Mouse (Mus musculus) layer of hippocampus, adult 18-20 months (tissue): ENCODE measurements at regions not wholly inside any gene's neighbourhood (a gene's known extent, or its start where the extent isn't known, plus 50 kb on each side); places are given as distances from the start of the nearest gene placed in this dataset.

Experiments
- DNase-seq, 2 experiments: peaks; one replicate each; pipeline ENCODE4 v3.0.0; 2022; ENCODE audit warnings: low spot score in 2 of 2
- microRNA-seq, 2 experiments: library from miRNA; unstranded; fragments of <30 nt; microRNA quantifications; one replicate each; pipeline ENCODE4 v1.2.0; 2021

DNA sequence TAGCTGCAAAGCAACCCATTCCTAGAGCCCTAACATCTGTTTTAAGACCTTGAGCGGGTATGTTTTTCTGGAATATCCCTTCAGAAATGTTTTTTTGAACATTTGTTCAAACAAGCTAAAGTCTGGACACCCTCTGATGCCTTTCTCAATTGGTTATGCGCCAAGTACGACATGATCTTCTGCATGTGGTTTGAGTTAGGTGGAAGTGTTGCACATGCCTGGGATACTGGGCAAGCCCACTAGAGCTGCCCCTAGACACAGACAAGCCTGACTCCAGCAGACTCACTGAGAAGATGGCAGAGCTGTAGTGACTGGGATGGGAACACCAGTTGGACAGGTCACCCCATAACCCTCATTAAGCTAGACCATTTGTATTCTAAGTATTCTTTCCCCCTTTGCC lies 153.2 kb upstream of the Cypt2 start:
- DNase-seq = no peak

GRCm38 (mm10) chrX:105366284-105366683 lies 133.3 kb upstream of the Cypt2 start:
- DNase-seq = no peak

- DNase-seq = no peak
These were observed 131.6 kb upstream of the Cypt2 start for GRCm38 (mm10) chrX:105367979-105368378.

DNA sequence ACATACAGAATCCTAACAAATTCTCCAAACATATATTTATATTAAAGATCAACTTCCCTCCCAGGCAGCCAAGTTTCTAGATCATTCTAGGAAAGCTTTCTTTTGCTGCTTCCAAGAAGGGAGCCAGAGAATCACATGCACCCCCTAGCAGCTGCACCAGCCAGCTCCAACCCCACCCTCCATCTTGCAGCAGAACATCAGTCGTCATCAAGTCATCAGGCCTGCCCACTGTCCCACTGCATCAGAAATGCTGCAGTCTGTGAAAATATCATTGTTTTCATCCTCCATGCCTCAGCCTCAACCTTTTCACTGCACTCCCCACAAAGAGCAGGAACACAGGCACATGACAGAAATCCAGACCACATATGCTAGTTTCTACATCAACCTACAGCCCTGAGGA lies 109.1 kb upstream of the Cypt2 start:
- peak in 1 of 2 experiments; percentile 8 for DNase-seq

DNA sequence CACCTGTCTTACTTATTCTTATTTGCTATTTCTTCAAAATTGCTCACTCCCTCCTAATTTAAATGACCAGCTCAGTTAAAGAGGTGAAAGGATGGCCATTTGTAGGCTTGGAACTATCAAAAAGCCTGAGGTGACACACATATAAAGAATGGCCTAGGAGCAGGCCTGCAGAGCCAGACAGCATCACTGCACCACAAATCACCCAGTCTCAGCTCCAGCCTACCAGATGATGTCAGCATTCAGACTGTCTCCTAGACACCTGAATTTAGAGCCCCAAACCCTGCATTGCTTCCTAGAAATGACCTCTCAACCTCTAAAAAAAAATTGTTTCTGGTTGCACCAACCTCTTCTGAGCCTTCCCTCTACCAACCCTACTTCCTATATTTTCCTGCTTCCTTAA lies 108.5 kb upstream of the Cypt2 start:
- no peak for DNase-seq

GRCm38 (mm10) chrX:105391680-105392462 lies 107.7 kb upstream of the Cypt2 start:
- peak; percentile 78 to 90 for DNase-seq

- no peak for DNase-seq
These were observed 106.3 kb upstream of the Cypt2 start for GRCm38 (mm10) chrX:105393259-105393658.

GRCm38 (mm10) chrX:105413351-105413750 lies 86.2 kb upstream of the Cypt2 start:
- no peak for DNase-seq

DNA sequence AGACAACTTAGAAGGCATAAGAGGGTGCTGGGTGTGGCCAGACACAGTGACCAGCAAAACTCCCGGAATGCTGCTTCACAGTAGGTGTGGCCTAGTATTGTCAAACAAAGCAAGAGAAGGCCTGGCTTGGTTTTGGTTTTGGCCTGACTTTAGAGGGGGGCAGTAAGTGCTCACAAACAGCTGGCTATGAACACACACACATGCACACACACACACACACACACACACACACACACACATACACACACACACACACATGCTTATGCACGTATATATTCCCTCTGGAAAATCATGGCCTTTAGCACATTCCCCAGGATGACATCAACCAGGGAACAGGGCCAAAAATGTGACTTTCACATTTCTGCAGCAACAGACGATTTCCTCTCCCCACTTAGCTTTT lies 78.6 kb upstream of the Cypt2 start:
- no peak for DNase-seq

Small RNAs in the stretch of these regions (microRNA-seq; reads per million reads assigned to microRNA genes)
- 102 to 153 reads per million in 2 experiments for gene Mir325
